Mouse (Mus musculus) embryonic stem cell, embryonic (primary cell): ENCODE results near the gene Ocln.
"Not testable (repeated sequence)": the region's sequence is repeated elsewhere in the genome, so short reads cannot be mapped to it uniquely, and the experiment has no call there.

ENCODE experiments used
- CTCF ChIA-PET, 4 experiments: fragments of 300-600 bp in 2 of 4; fragments of 350-600 bp in 2 of 4; sonication (Branson Sonifier 250); formaldehyde crosslinking; loops; one replicate each; lab custom pipeline; 2022; ENCODE audit warnings: inconsistent platforms in 2 of 4; lab: Charles Lee
- POLR2A ChIA-PET, 4 experiments: fragments of 300-600 bp in 2 of 4; fragments of 350-600 bp in 2 of 4; sonication (Branson Sonifier 250); formaldehyde crosslinking; loops; one replicate each; lab custom pipeline; 2022; ENCODE audit warnings: antibody characterized with exemption in 4 of 4, inconsistent platforms in 1 of 4; lab: Charles Lee

Ocln gene

GRCm38 (mm10) chr13:100517652-100518153 lies 34.8 kb downstream of the Ocln start:
- ChIA-PET POLR2A (interaction anchor here in 1 of 4 experiments (0.9 kb wide), 1 partner anchor 25 kb away, joined by 4 read pairs; the partner anchor contains the start of gene Gtf2h2), CTCF (no interaction called here)

- POLR2A ChIA-PET = interaction anchor here in 1 of 4 experiments (1.1 kb wide), 1 partner anchor 91 kb away, joined by 3 read pairs; no protein-coding TSS in a partner anchor
- CTCF ChIA-PET = interaction anchor here in 1 of 4 experiments (0.6 kb wide), 1 partner anchor 24 kb away, joined by 4 read pairs; no protein-coding TSS in a partner anchor
Measured at GRCm38 (mm10) chr13:100516213-100517105, 36.1 kb downstream of the Ocln start.

- POLR2A ChIA-PET = interaction anchor here in 3 of 4 experiments (0.5 to 1.5 kb wide), 8 partner anchors 9 to 84 kb away, joined by 3 to 6 read pairs (median 4); partner anchors contain the start of gene Gtf2h2 (in 1 of the 3)
- CTCF ChIA-PET = interaction anchor here in 2 of 4 experiments (0.6 to 0.8 kb wide), 2 partner anchors 95 to 342 kb away, joined by 3 read pairs; no protein-coding TSS in a partner anchor
Measured at GRCm38 (mm10) chr13:100512792-100513191, 39.7 kb downstream of the Ocln start.

- ChIA-PET CTCF (interaction anchor here in 1 of 4 experiments (0.6 kb wide), 2 partner anchors 19 to 510 kb away, joined by 3 to 7 read pairs; no protein-coding TSS in a partner anchor), POLR2A (interaction anchor here in 1 of 4 experiments (1.5 kb wide), 1 partner anchor 9 kb away, joined by 3 read pairs; no protein-coding TSS in a partner anchor)
Measured at GRCm38 (mm10) chr13:100511860-100512364, 40.6 kb downstream of the Ocln start.

- ChIA-PET POLR2A (no interaction called here), CTCF (interaction anchor here in 1 of 4 experiments (0.6 kb wide), 2 partner anchors 19 to 509 kb away, joined by 3 to 7 read pairs; no protein-coding TSS in a partner anchor)
Measured at GRCm38 (mm10) chr13:100511146-100511859, 41.2 kb downstream of the Ocln start.

- CTCF ChIA-PET = not testable (repeated sequence)
- POLR2A ChIA-PET = interaction anchor here in 2 of 4 experiments (0.6 kb wide), 2 partner anchors 182 to 494 kb away, joined by 3 read pairs; no protein-coding TSS in a partner anchor
Measured at GRCm38 (mm10) chr13:100499625-100500024, 52.9 kb downstream of the Ocln start.

GRCm38 (mm10) chr13:100495337-100495736 lies 57.2 kb downstream of the Ocln start:
- POLR2A ChIA-PET = no interaction called here
- CTCF ChIA-PET = no interaction called here

- ChIA-PET POLR2A (interaction anchor here in 1 of 4 experiments (1.4 kb wide), 1 partner anchor 292 kb away, joined by 4 read pairs; the partner anchor contains the start of gene Ccnb1), CTCF (interaction anchor here in 2 of 4 experiments (1.0 to 1.1 kb wide), 2 partner anchors 91 to 114 kb away, joined by 3 read pairs; no protein-coding TSS in a partner anchor)
Measured at GRCm38 (mm10) chr13:100494370-100494769, 58.1 kb downstream of the Ocln start.

GRCm38 (mm10) chr13:100493313-100493712 lies 59.2 kb downstream of the Ocln start:
- POLR2A ChIA-PET = interaction anchor here in 3 of 4 experiments (0.6 to 2.4 kb wide), 8 partner anchors 10 to 478 kb away, joined by 3 to 11 read pairs (median 4); partner anchors contain the start of genes Bdp1 (in 1 of the 3), Ccnb1 (in 1 of the 3) and Mccc2 (in 1 of the 3)
- CTCF ChIA-PET = interaction anchor here in 3 of 4 experiments (0.7 to 1.6 kb wide), 6 partner anchors 10 to 251 kb away, joined by 3 to 5 read pairs (median 4); no protein-coding TSS in a partner anchor

- CTCF ChIA-PET = interaction anchor here (0.5 to 1.6 kb wide), 34 partner anchors 8 to 1804 kb away, joined by 3 to 7 read pairs (median 3); partner anchors contain the start of genes Marveld2 (in 2 of the 4) and Cdk7 (in 1 of the 4)
- POLR2A ChIA-PET = interaction anchor here (0.5 to 2.4 kb wide), 61 partner anchors 9 to 1253 kb away, joined by 3 to 15 read pairs (median 3); partner anchors contain the start of genes Ak6 (in 2 of the 4), Bdp1 (in 2 of the 4), Cdk7 (in 2 of the 4) and Cartpt (in 1 of the 4)
Measured at GRCm38 (mm10) chr13:100492061-100492787, 60.3 kb downstream of the Ocln start, which contains the start of gene Gtf2h2. Gene Gtf2h2, minus strand, starts transcription at chr13:100492579.

GRCm38 (mm10) chr13:100491623-100492022 lies 60.9 kb downstream of the Ocln start:
- ChIA-PET CTCF (interaction anchor here (0.5 to 1.6 kb wide), 11 partner anchors 9 to 173 kb away, joined by 3 to 7 read pairs (median 4); partner anchors contain the start of gene Marveld2 (in 1 of the 4)), POLR2A (interaction anchor here in 2 of 4 experiments (0.6 to 2.4 kb wide), 32 partner anchors 8 to 489 kb away, joined by 3 to 15 read pairs (median 4); partner anchors contain the start of genes Ak6 (in 2 of the 2), Rad17 (in 2 of the 2), Ccdc125 (in 1 of the 2) and Marveld2 (in 1 of the 2))

- POLR2A ChIA-PET = interaction anchor here in 1 of 4 experiments (1.3 kb wide), 1 partner anchor 12 kb away, joined by 4 read pairs; no protein-coding TSS in a partner anchor
- CTCF ChIA-PET = interaction anchor here in 2 of 4 experiments (0.6 to 1.2 kb wide), 2 partner anchors 13 to 367 kb away, joined by 3 read pairs; no protein-coding TSS in a partner anchor
Measured at GRCm38 (mm10) chr13:100490424-100490823, 62.1 kb downstream of the Ocln start.

GRCm38 (mm10) chr13:100483610-100484009 lies 68.9 kb downstream of the Ocln start:
- CTCF ChIA-PET = interaction anchor here in 2 of 4 experiments (1.0 to 2.1 kb wide), 2 partner anchors 9 kb away, joined by 5 to 7 read pairs; partner anchors contain the start of gene Gtf2h2 (in 2 of the 2)
- POLR2A ChIA-PET = interaction anchor here in 2 of 4 experiments (1.9 to 3.1 kb wide), 2 partner anchors 8 to 9 kb away, joined by 11 to 15 read pairs; partner anchors contain the start of gene Gtf2h2 (in 2 of the 2)

- CTCF ChIA-PET = interaction anchor here in 1 of 4 experiments (0.6 kb wide), 1 partner anchor 31 kb away, joined by 3 read pairs; no protein-coding TSS in a partner anchor
Measured at GRCm38 (mm10) chr13:100463527-100464222, 88.8 kb downstream of the Ocln start.

GRCm38 (mm10) chr13:100461336-100461735 lies 91.2 kb downstream of the Ocln start:
- POLR2A ChIA-PET = interaction anchor here in 1 of 4 experiments (1.3 kb wide), 1 partner anchor 31 kb away, joined by 3 read pairs; the partner anchor contains the start of gene Gtf2h2
- CTCF ChIA-PET = interaction anchor here in 1 of 4 experiments (0.6 kb wide), 1 partner anchor 459 kb away, joined by 10 read pairs; no protein-coding TSS in a partner anchor

More at GRCm38 (mm10) chr13:100463527-100464222, 88.8 kb downstream of the Ocln start:
- POLR2A ChIA-PET = interaction anchor here in 2 of 4 experiments (0.6 to 1.0 kb wide), 2 partner anchors 28 to 250 kb away, joined by 3 read pairs; partner anchors contain the start of gene Gtf2h2 (in 1 of the 2)
